Mouse (Mus musculus): ENCODE results near the gene Camsap1. TPM values are rescaled to one million over a fixed set of nuclear protein-coding genes. Genes with fewer than 3 reads are reported as not detected.

Camsap1 gene
- polyA plus RNA-seq, 1 experiment from 2014 or later, result 4.2 TPM

- ATAC-seq, result no peak
- Histone ChIP-seq H3K4me2 (ENCODE audit: low read depth, low read length) (no peak overlapping the region), H3K4me1 (ENCODE audit: control insufficient read depth, insufficient read depth, low read length) (peaks cover 5% of the 10 kb centered on the region; the same call in 1 of the 2 replicates), H3K36me3 (ENCODE audit: control insufficient read depth, insufficient read depth, low read length) (no peaks in the 10 kb centered on the region), H3K9me3 (ENCODE audit: control insufficient read depth, low read length) (no peaks in the 10 kb centered on the region), H3K9ac (ENCODE audit: low read depth, low read length) (no peak overlapping the region), H3K4me3 (ENCODE audit: low read length) (no peak overlapping the region), H3K27ac (ENCODE audit: low read length) (no peak overlapping the region), H3K27me3 (replicated peaks; ENCODE audit: control insufficient read depth, insufficient read depth, low read length) (peaks cover 21% of the 10 kb centered on the region)
- WGBS, result 81% methylated on average over 2 of the region's 2 CpGs
These were observed 104.6 kb downstream of the Camsap1 start for GRCm38 (mm10) chr2:25878516-25878915.

- Histone ChIP-seq H3K36me3 (ENCODE audit: control insufficient read depth, insufficient read depth, low read length) (no peaks in the 10 kb centered on the region), H3K4me2 (ENCODE audit: low read depth, low read length) (peak overlapping the region; percentile 45), H3K27me3 (replicated peaks; ENCODE audit: control insufficient read depth, insufficient read depth, low read length) (peaks cover 21% of the 10 kb centered on the region), H3K9me3 (ENCODE audit: control insufficient read depth, low read length) (no peaks in the 10 kb centered on the region), H3K9ac (ENCODE audit: low read depth, low read length) (peak overlapping the region; percentile 31; the same call in 1 of the 2 replicates), H3K4me1 (ENCODE audit: control insufficient read depth, insufficient read depth, low read length) (peaks cover 5% of the 10 kb centered on the region; the same call in 1 of the 2 replicates), H3K4me3 (ENCODE audit: low read length) (peak overlapping the region; percentile 37), H3K27ac (ENCODE audit: low read length) (no peak overlapping the region)
- ATAC-seq, result no peak
- 5% methylated on average over 29 of the region's 49 CpGs for WGBS
These were observed 105.3 kb downstream of the Camsap1 start for GRCm38 (mm10) chr2:25877736-25878268.

- no peaks in the 10 kb centered on the region for H3K9me3 ChIP-seq (ENCODE audit: control insufficient read depth, low read length)
- peak overlapping the region; percentile 45 for H3K4me2 ChIP-seq (ENCODE audit: low read depth, low read length)
- H3K36me3 ChIP-seq (ENCODE audit: control insufficient read depth, insufficient read depth, low read length), result no peaks in the 10 kb centered on the region
- peaks cover 21% of the 10 kb centered on the region for H3K27me3 ChIP-seq (replicated peaks; ENCODE audit: control insufficient read depth, insufficient read depth, low read length)
- peak overlapping the region; percentile 31; the same call in 1 of the 2 replicates for H3K9ac ChIP-seq (ENCODE audit: low read depth, low read length)
- peak overlapping the region; percentile 37 for H3K4me3 ChIP-seq (ENCODE audit: low read length)
- no peak overlapping the region for H3K27ac ChIP-seq (ENCODE audit: low read length)
- H3K4me1 ChIP-seq (ENCODE audit: control insufficient read depth, insufficient read depth, low read length), result peaks cover 5% of the 10 kb centered on the region; the same call in 1 of the 2 replicates
- WGBS, result 21% methylated on average over 7 of the region's 7 CpGs
- no peak for ATAC-seq
These were observed 105.8 kb downstream of the Camsap1 start for GRCm38 (mm10) chr2:25877250-25877735.

Other genes starting within 250 kb of the Camsap1 start
- not detected in 2 replicates for gene Obp2b, start 246.3 kb downstream of the Camsap1 start, polyA plus RNA-seq (2015; fragmentation: Nextera tagmentation; extraction: Ambion mirVana)
- gene Lcn3, start 217.7 kb downstream of the Camsap1 start, polyA plus RNA-seq (2015; fragmentation: Nextera tagmentation; extraction: Ambion mirVana), result not detected in 2 replicates
- gene Lcn11, start 206.3 kb downstream of the Camsap1 start, polyA plus RNA-seq (2015; fragmentation: Nextera tagmentation; extraction: Ambion mirVana), result not detected in 2 replicates
- gene Gm13539, start 201.0 kb downstream of the Camsap1 start, polyA plus RNA-seq (2015; fragmentation: Nextera tagmentation; extraction: Ambion mirVana), result not detected in 2 replicates
- not detected in 2 replicates for gene Glt6d1, start 167.4 kb downstream of the Camsap1 start, polyA plus RNA-seq (2015; fragmentation: Nextera tagmentation; extraction: Ambion mirVana)
- not detected in 2 replicates for gene Lcn9, start 160.1 kb downstream of the Camsap1 start, polyA plus RNA-seq (2015; fragmentation: Nextera tagmentation; extraction: Ambion mirVana)
- gene Sohlh1, start 136.0 kb downstream of the Camsap1 start, polyA plus RNA-seq (2015; fragmentation: Nextera tagmentation; extraction: Ambion mirVana), result not detected in 2 replicates
- gene Kcnt1, start 119.5 kb downstream of the Camsap1 start, polyA plus RNA-seq (2015; fragmentation: Nextera tagmentation; extraction: Ambion mirVana), result 0.31 and 0.54 TPM in 2 replicates
- gene Ubac1, start 38.5 kb upstream of the Camsap1 start, polyA plus RNA-seq (2015; fragmentation: Nextera tagmentation; extraction: Ambion mirVana), result 75.8 and 80.1 TPM in 2 replicates
- 18.6 and 20.4 TPM in 2 replicates for gene Nacc2, start 139.9 kb upstream of the Camsap1 start, polyA plus RNA-seq (2015; fragmentation: Nextera tagmentation; extraction: Ambion mirVana)
- 0.09 TPM in 1 of 2 replicates, not detected in the other for gene Lhx3, start 225.0 kb upstream of the Camsap1 start, polyA plus RNA-seq (2015; fragmentation: Nextera tagmentation; extraction: Ambion mirVana)

Measured in intestine, embryonic 16.5 days (tissue).